Mouse (Mus musculus) WW6 (cell line): ENCODE data around the gene Hpcal1.
"Not testable (repeated sequence)": the region's sequence is repeated elsewhere in the genome, so short reads cannot be mapped to it uniquely, and the experiment has no call there.

Experiments used
- DNase-seq: peaks from one replicate; pipeline ENCODE4 v3.0.0-alpha.2; 2013; ENCODE audit warnings: low read depth, low spot score

The Hpcal1 gene

DNA sequence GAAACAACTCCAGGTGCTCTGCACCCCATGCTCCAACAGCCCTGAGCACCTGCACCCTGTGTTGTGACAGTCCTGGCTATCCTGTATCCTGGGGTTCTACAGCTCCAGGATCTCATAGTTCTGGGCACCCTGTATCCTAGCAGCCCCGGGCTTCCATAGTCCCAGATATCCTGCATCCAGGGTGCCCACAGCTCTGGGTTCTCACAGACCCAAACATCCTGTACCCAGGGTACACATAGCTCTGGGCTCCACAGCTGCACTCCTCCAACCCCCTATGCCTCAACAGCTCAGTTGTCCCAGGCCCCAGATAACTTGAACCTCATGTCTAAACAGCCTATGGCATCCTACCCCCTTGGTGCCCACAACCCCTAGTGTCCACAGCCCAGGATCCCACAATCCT, 49.6 kb downstream of the Hpcal1 start:
- no peak for DNase-seq

DNA sequence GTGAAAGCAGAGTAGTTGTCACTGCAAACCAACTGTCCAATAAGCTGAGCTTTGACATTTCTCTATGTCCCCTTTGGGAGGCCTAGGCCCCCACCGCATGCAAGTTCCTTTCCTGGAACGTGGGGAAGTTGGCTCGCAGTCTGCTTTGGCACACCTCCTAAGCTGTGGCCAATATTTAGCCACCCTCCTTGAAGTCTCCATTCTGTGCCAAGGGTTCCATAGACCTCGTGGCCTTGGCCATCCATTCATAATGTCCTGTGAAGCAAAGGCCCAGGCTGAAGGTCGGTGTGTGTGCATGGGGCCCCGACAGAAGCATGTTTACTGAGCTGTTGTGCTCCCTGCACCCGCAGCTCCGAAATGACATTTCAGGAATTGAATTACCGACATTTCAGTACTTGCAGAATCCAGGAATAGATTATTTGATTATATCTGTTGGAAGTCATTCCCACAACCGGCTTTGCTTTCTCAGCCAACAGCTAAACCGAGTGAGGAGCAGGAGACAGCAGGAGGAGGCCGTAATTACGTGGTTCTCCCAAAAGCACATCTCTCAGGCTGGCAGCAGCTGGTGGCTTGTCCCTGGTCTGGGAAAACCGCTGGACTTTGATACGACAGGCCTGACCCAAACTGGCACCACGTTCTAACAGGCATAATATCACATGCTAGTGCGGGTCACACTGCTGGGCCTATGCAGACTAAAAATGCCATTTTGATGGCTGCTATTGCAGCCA, 51.1 kb downstream of the Hpcal1 start:
- DNase-seq, result no peak

DNA sequence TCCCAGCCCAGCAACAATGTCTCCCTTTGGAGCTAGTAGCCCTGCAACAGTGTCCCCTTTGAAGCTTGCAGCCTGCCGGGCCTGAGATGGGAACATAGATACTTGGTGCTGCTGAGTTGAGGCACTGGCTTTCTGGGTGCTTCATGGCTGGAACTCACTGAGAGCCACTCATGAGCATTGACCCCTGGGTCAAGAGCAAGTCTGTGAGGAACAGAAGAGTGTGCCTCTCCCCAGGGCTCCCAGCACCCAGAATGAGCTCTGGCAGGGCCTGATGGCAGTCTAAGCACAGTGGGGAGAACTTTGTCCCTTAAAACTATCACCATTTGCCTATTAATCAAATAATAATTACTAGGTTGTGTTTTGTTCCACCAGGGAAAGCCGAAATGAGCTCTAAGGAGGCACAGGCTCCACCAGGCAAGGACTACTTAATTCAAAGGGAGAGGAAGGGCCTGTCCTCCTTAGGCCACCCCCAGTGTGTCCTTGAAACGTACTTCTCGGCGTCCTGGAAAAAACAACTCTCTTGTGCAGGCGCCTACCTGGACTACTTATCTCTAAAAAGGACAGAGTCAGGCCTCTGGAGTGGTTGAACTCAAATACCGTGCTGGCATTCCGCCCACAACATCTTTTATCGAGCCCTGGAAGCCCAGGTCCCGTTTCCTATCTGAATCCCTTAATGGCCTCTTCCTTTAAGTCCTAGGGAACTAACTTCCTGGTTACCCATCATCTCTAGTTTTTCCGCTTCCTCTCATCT, 52.1 kb downstream of the Hpcal1 start:
- no peak for DNase-seq

DNA sequence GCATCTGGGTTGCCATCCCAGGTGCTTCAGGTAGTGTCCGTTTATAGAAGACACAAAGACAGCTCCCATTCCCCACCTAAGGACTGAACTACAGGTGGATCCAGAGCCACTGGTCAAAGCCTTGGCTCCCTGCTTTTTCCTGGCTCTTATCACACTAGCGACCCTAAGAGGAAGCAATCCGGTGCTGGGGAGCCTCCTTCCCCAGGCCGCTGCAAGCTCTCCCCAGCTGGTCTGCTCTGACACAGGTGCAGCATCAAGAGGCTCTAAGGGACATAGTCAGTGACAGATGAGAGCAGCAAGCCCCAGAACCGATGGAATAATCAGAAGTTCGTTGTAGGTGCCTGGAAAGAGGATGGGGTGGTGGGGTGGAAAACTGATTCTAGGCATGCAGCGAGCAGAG, 54.8 kb downstream of the Hpcal1 start:
- DNase-seq, result no peak

DNA sequence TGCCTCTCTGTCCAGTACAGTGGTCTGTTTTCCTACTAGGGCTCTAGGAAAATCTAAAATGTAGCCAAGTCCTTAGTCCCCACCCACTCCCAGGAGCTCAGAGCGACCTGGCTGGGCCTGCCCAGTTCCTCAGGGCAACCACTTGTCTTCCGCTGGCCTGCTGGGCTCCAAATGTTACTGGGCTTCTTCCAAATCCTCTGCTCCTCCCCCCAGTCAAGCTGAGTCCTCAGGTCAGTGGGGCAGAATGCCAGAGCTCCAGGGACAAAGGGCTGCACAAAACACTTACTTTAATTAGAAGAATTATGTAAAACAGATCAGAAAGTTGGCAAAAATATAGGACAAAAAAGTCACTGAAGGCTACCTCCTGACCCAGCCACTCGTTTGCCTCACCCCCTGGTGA, 56.1 kb downstream of the Hpcal1 start:
- no peak for DNase-seq

DNA sequence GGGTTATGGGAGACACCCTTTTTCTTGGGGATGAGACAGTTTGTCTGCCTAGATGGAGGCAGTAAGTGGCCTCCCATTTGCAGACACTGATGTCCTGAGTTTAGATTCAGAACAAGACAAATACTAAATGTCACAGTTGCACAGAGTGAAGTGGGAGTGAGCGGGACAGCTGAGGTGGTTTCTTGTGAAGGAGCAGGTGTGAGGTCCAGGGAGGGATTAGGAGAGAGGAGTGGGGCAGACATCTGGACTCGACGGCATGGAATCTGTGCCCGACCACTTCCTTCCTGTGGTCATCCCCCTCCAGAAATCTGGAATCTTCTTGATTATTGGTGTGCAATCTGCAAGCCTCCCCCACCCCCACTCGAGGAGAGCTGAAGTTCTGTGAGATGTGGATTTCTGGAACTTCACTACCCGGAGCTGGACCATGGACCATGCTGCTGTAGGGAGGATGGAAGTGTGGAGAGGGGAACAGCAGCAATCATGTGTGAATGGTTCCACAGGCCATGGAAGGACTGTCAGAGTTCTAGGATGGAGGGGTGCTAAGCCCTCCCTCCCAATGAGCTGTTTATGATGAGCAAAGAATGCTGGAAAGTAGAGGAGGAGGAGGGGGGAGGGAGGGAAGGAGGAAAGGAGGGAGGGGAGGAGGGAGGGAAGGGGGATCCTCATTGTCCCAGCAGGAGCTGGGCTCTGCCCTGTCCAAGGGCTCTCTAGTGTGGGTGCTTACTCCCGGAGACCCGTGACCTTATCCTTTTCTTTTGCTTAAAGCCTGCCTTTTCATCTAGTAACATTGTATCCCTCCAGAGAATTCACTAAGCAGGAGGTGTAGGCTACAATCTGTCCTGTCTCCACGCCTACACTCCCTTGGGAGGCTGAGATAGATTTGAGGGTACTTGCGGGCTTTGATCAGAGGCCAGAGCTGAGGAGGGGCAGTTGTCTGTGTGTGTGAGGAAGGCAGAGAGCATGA, 56.8 kb downstream of the Hpcal1 start:
- no peak for DNase-seq

DNA sequence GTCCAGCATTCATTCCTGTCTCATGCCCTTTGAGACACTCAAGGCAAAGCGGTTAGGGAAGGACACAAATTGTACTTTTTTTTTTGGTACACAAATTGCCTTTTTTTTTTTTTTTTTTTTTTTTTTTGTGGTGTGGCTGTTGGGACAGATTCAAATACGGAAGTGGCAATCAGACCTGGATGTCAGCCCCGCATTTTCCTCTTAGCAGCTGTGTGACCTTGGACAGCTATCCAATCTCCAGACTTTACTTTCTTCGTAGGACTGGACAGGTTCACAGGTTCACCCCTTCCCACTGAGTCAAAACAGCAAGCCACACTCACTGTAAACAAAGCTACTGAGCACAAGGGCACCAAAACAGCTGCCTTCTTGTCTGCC, 57.5 kb downstream of the Hpcal1 start:
- no peak for DNase-seq

DNA sequence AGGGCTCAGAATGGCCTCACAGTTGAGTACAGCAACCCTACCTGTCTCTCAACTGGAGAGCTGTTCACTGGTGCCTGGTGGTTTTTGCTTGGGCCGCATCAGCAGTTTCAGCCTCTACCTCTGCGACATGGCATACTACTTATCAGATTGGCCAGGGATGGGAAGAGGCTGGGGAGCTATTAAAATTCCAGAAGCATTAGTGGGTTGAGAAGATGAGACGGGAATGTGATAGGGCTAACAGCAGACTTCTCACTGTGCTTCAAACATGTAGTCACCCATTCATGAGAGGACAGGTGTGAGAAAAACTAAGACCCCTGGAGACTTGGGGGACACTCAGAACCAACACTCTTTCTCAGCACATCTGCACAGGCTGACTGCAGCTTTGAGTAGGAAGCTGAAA, 59.1 kb downstream of the Hpcal1 start:
- DNase-seq, result no peak

DNA sequence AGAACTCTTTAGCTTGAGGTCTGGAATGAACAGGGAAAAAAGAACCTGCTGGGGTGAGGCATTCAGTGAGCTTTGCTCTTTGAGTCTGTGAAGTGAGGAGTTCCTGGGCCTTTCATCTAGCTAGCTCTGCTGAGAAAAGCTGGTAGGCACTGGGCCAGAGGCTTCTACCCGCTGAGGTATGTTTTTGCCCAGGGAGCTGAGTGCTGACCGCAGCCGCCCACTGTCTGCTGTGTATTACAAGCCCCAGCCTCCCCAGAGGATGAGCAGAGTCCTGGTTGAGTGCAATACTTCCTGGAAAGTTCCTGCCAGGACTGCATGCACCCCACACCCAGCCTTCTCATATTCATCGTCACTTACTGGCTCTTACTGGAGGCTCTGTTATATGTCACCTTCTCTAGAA, 59.8 kb downstream of the Hpcal1 start:
- DNase-seq, result no peak

DNA sequence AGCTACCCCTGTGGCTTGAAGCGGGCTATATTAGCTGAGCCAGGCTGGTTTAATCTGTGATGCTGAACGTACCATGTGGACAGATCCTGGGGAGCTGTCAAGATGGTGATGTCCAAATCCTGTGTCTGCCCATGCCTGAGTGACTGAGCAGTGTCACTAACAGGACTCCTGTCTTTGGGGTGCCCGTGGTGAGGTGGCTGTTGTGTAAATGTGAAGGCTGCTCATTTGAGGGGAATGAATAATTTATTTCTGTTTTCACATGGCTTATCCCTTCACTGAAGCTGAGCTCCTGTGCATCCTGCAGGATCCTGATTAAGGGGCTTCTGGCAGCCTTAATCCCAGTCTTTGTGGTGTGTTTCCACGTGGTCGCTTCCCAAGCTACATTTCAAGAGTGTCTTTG, 62.2 kb downstream of the Hpcal1 start:
- no peak for DNase-seq

DNA sequence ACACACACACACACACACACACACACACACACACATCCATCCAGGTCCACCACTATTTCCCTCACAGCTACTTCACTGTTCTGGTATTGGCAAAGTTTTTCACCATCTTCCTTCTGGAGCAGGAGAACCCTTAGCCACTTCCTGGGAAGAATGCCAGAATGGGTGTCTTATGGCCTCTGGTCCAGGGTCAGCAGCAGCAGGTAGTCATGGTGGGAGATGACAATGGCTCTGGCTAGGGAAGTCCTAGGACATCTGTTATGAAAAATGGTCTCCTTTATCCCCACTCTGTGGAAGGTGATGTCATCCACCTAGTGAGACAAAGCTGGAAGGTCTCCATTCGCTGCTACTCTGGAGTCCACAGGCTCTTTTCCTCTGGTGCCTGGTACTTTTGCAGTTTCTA, 64.1 kb downstream of the Hpcal1 start:
- no peak for DNase-seq

DNA sequence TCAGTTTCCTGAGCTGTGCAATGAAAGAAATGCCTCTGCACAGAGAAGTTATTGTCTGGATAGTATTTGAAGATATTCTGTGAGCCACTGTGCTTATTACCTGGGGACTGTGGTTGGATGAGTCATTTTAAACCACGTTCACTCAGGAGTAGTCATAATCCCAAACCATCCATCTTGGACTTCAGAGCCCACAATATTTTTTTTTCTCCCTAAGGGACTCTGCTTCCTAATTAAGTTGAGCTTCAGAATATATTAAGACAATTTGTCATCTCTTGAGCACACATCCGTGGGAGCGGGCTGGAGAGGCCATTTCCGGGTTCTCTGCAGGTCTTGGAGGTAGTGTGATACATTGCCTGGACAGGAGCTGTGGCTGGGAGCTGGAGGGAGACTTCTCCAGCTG, 66.2 kb downstream of the Hpcal1 start:
- no peak for DNase-seq

DNA sequence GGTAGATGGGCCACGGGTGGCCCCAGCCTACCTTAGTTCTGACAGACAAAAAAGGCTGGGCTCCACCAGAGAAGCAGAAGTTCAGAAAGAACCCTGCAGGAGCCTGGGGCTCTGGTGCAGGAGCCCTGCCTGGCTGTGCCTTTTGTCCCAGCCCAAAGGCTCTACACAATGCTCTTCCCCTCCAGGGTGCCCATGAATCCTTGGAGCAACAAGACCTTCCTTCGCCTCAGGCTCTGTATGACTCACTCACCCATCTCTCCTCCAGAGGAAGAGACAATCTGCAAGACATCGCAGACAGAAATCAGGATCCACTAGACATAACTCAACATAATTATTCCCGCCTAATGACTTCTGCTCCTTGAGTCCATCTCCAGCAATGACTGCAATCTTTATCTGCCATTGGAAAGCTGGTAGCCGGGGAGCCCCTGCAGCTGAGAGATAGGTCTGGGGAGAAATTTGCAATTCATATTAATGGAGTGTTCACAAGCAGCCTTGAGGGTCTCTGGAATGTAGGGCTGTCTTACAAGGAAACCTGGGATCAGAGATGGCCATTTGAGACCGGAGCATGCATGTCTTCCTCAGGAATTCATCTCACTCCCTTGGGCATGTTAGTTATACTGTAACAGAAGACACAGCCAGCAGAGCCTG, 71.8 kb downstream of the Hpcal1 start:
- DNase-seq, result peak; percentile 29

DNA sequence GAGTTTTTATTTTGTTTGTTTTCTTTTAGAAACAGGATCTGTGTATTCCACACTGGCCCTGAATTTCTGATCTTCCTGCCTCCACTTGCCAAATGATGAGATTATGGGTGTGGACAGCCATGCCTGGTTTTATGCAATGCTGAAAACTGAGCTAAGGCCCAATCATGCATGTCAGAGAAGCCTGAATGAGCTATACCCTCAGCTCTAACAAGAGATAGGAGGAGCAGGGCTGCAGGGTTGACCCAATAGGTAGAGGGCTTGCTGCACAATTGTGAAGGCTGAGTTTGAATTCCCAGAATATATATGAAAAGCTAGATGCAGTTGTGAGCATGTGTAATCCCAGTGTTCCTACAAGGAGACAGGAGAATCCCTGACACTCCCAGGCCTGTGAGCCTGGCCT, 72.4 kb downstream of the Hpcal1 start:
- DNase-seq, result no peak

DNA sequence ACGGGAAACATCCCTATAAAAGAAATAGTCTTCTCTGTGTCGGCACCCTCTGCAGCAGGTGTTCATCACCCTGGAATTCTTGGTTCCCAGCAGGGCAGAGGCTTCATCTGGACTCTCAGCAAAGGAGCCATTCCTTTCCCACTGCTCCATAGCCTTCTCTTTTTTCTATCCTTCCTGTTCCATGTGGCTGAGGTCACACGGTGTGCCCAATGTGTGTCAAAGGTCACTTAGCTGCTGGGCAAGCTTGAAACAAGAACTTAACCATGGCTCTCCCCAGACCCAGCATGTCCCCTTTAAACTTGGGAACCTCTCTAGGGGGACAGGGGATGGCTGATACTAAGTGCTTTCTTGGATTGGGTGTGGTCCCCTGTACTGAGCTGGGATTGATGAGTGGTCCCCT, 73.3 kb downstream of the Hpcal1 start:
- no peak for DNase-seq

DNA sequence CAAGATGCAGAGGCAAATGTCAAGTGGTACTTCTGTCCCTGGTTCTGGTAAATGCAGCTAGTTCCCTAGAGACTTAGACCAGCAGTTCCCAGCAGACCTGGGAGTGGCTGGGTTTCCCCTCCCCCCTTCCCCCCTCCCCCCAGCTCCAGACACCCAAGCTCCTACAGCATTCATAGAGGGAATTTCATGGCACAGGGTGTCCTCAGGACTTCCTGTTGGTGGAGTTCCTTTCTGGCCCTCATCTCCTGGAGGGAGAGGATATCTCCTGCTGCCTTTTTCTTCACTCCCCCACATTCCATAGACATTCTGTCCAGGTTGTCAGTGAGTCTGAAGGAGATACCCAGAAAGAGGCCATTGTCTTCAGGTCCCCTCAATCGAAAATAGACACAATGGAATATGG, 76.9 kb downstream of the Hpcal1 start:
- DNase-seq, result not testable (repeated sequence)

DNA sequence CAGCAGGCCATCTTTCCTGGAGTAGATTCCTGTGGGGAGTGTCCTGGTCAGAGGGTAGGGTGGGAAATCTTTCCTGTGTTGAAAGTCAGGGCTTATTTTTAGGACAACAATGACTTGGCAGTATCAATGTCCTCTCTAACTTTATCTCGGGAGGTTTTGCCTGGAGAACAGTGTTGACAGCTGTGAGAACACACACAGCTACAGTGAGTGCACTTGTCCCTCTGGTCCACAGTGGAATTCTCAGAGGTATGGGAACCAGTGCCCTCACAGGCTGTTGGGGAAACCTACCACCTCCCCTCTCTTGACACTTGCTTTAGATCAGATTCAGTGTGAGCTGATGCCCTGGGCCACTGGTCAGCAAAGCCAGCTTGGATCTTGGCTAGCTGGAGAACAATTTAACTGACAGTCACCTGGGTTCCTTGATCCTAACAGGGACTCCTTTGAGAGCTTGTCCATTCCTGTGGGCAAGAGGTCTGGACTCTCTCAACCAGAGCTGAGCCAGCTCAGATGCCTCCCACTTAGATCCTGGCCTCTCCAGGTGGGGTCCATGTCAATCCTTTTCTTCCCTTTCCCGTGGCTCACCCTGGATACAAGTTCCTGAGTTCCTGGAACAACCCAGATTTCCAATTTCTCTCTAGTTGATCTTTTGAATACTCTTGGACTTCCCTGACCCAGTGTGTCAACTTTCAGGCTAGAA, 79.0 kb downstream of the Hpcal1 start:
- DNase-seq, result no peak

DNA sequence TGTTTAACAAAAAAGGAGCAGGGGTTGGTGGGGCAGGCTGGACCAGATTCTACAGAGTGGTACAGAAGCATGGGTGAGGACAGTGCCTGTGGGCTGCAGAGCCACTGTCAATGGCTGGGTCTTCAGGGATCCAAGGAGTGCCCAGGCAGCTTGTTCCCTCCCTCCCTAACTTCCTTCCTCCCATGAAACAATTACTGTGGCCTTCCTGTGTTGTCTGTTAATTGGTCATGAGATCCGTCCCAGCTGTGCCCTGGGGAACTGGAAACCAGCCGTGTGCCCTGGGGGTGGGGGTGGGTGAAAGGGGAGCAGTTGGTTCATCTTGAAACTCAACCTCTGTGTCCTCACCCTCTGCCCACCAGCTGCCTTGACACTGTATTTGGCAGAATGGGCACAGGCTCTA, 79.9 kb downstream of the Hpcal1 start:
- DNase-seq, result no peak

DNA sequence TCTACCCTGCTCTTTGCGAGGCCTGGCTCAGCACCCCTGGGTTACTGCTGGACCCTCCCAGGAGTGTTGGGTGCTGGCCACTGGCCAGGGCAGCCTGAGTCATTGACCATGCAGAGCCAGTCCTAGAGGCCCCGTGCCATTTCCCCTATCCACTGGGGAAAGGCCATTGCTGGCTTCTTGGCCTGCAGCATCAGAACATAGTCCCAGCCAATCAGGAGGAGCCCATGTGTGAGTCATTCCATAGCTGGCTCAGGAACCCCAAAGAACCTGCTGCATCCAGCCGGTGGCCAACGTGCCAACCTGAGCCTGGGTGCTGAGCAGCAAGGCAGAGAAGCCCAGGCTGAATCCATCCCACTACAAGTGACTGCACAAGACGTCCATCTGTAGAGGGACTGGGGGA, 83.1 kb downstream of the Hpcal1 start:
- not testable (repeated sequence) for DNase-seq

DNA sequence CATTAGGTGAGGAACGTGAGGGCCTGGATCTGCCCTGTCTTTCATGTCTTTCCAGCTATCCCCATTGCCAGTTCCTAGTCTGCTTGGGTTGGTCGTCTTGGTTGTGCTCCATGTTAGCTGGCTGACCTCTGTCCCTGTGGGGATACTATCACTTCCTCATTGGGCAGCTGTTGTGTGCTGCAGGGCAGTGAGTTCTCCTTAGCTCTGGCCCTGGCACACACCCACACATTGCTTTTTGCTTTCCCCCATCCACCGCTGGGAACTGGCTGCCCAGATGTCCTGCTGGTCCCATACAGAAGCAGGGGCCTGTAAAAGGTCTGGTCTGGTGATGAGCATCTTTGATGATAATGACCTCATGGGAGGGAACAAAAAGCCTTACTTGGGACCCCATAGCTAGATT, 84.2 kb downstream of the Hpcal1 start:
- DNase-seq, result not testable (repeated sequence)

DNA sequence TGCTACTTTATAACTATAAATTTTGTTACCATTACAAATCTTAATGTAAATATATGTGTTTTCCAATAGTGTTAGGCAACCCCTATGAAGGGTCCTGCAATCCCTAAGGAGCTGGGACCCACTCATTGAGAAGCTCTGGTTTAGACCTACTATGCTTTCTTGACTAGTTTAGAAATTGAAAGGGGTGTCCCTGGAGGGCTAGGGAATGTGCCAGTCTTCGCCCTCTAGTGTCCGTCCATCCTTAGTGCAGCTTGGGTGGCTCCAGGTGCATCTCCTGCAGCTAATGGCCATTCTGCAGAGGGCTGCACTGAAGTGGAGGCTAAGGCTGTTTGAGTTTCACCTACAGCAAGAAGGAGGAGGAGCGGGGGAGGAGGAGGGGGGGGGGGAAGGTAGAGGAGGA, 87.7 kb downstream of the Hpcal1 start:
- DNase-seq, result peak; percentile 20
